Mouse (Mus musculus): ENCODE measurements around the gene Sec24b.

- TF ChIP-seq CTCF (IDR thresholded peaks at IDR 0.05; ENCODE audit: low read depth) = peak; percentile 61
- no peak for TF ChIP-seq EP300 (IDR thresholded peaks at IDR 0.05; ENCODE audit: low read depth)
Measured at GRCm38 (mm10) chr3:130103486-130103885, 42.1 kb upstream of the Sec24b start.
